Mouse (Mus musculus): ENCODE measurements at regions not wholly inside any gene's neighbourhood (a gene's known extent, or its start where the extent isn't known, plus 50 kb on each side); places are given as distances from the start of the nearest gene placed in this dataset.

- no peak for DNase-seq (ENCODE audit: low spot score)
- WGBS: 50% methylated on average over 9 of the region's 9 CpGs
- no peak overlapping the region for H3K4me3 ChIP-seq
- H3K27me3 ChIP-seq (ENCODE audit: low read depth, poor library complexity, severe bottlenecking): peaks cover 10% of the 10 kb centered on the region
- H3K4me1 ChIP-seq: no peaks in the 10 kb centered on the region
- no peaks in the 10 kb centered on the region for H3K36me3 ChIP-seq
- no peaks in the 10 kb centered on the region for H3K9me3 ChIP-seq (replicated peaks)
- no peak overlapping the region for H3K27ac ChIP-seq
Observed at GRCm38 (mm10) chr10:119024425-119024824, 154.4 kb upstream of the Dyrk2 start.

GRCm38 (mm10) chr10:119019082-119019481 is 149.1 kb upstream of the Dyrk2 start:
- Histone ChIP-seq H3K27ac (no peak overlapping the region), H3K36me3 (no peaks in the 10 kb centered on the region), H3K9me3 (replicated peaks) (no peaks in the 10 kb centered on the region), H3K27me3 (ENCODE audit: low read depth, poor library complexity, severe bottlenecking) (no peaks in the 10 kb centered on the region), H3K4me1 (no peaks in the 10 kb centered on the region), H3K4me3 (no peak overlapping the region)
- no peak for DNase-seq (ENCODE audit: low spot score)
- WGBS: 94% methylated on average over 10 of the region's 10 CpGs

DNA sequence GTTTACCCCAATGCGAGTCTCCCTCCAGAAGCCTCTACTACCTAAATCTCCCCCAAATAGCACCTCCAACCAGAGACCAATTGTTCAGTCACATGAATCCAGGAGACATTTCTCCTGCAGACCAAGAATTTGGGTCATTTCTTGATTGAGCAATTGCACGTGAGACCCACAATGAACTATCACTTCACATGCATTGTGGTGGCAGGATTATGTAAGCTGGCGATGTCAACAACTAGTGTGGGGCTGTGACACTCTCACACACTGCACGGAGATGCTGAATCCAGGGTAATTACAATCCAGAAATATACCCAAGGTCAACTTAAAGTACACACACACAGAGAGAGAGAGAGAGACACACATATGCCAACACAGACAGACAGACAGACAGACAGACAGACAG is 148.5 kb upstream of the Dyrk2 start:
- H3K9me3 ChIP-seq (replicated peaks): no peaks in the 10 kb centered on the region
- no peaks in the 10 kb centered on the region for H3K36me3 ChIP-seq
- no peaks in the 10 kb centered on the region for H3K4me1 ChIP-seq
- 92% methylated on average over 4 of the region's 4 CpGs for WGBS
- H3K27ac ChIP-seq: no peak overlapping the region
- H3K27me3 ChIP-seq (ENCODE audit: low read depth, poor library complexity, severe bottlenecking): no peaks in the 10 kb centered on the region
- DNase-seq (ENCODE audit: low spot score): no peak
- H3K4me3 ChIP-seq: no peak overlapping the region

DNA sequence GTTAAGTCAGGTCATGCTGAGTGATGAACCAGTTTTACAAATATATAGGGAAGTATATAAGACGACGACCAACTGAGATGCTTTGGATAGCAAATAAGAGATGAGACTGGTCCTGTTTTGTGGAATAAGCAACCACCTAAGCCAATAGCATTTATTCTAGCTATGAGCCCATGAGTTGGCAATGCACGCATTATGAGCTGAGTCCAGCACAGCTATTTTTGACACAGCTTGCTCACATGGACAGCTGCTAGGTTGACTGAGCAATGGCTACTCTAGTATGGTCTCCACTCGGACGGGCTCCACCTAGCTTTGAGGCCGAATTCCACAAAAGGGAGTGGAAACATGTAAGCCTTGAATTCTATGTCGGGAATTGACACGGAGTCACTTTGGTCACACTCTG is 146.1 kb upstream of the Dyrk2 start:
- no peaks in the 10 kb centered on the region for H3K9me3 ChIP-seq (replicated peaks)
- H3K27ac ChIP-seq: no peak overlapping the region
- no peaks in the 10 kb centered on the region for H3K4me1 ChIP-seq
- no peak overlapping the region for H3K4me3 ChIP-seq
- no peak for DNase-seq (ENCODE audit: low spot score)
- 93% methylated on average over 8 of the region's 8 CpGs for WGBS
- H3K27me3 ChIP-seq (ENCODE audit: low read depth, poor library complexity, severe bottlenecking): no peaks in the 10 kb centered on the region
- H3K36me3 ChIP-seq: no peaks in the 10 kb centered on the region

DNA sequence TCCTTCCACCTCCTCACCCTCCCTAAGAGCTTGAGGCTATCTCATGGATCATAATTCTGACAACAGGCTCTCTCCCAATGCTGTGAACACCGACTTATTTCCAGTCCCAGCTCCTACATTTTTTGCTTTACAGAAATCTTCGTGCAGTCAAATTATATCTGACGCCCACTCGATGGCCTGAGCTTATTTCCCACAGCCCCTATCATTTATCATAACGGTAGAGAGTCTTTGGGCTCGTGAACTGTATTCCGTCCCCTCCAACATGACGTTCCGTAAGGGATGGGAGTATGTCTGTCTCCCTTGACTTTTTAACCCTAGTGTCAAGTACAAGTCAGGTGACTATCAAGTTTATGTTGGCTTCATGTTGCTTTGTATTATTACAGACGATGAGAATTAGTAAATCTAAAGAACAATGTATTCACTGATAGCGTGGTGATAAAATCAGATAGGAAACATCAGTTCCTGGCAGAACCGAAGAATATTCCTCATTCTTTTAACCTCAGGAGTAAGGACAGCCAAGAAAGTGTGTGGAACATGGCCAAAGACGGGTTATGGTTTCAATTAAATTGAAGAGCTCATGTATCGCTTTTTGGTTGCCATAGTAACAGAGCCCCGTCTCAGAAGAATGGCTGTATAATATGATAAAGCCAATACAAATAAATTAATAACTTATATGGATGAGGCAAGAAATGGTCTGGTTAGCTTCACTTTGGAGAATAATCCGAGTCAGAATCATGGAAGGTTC is 145.5 kb upstream of the Dyrk2 start:
- H3K4me3 ChIP-seq: no peak overlapping the region
- no peaks in the 10 kb centered on the region for H3K27me3 ChIP-seq (ENCODE audit: low read depth, poor library complexity, severe bottlenecking)
- H3K27ac ChIP-seq: no peak overlapping the region
- H3K36me3 ChIP-seq: no peaks in the 10 kb centered on the region
- DNase-seq (ENCODE audit: low spot score): no peak
- no peaks in the 10 kb centered on the region; the same call in 1 of the 2 replicates for H3K4me1 ChIP-seq
- 86% methylated on average over 16 of the region's 16 CpGs for WGBS
- no peaks in the 10 kb centered on the region for H3K9me3 ChIP-seq (replicated peaks)

GRCm38 (mm10) chr10:119014731-119015130 is 144.7 kb upstream of the Dyrk2 start:
- no peaks in the 10 kb centered on the region for H3K9me3 ChIP-seq (replicated peaks)
- H3K36me3 ChIP-seq: no peaks in the 10 kb centered on the region
- H3K27me3 ChIP-seq (ENCODE audit: low read depth, poor library complexity, severe bottlenecking): no peaks in the 10 kb centered on the region
- H3K4me3 ChIP-seq: no peak overlapping the region
- DNase-seq (ENCODE audit: low spot score): no peak
- no peaks in the 10 kb centered on the region; the same call in 1 of the 2 replicates for H3K4me1 ChIP-seq
- H3K27ac ChIP-seq: no peak overlapping the region
- 89% methylated on average over 4 of the region's 4 CpGs for WGBS

GRCm38 (mm10) chr10:119013758-119014157 is 143.7 kb upstream of the Dyrk2 start:
- H3K9me3 ChIP-seq (replicated peaks): no peaks in the 10 kb centered on the region
- no peak for DNase-seq (ENCODE audit: low spot score)
- WGBS: 86% methylated on average over 4 of the region's 4 CpGs

DNA sequence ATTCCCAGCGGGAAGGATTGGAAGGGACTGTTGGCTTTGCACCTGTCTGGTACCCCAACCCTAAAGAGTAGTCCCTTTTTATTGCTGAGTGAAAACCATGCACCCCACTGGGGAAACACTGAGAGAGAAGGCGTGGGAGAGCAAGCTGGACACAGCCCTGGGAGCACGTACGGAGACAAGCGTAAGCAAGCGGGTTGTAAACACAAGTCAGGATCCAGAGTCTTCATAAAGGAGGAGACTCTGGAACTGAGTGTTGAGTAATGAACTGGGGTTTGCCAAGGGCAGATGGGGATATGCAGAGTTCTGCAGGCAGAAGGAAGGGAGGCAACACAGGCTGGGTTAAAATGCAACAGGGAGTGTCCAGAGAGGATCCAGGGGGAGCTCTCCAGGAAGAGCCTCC is 141.5 kb upstream of the Dyrk2 start:
- no peaks in the 10 kb centered on the region for H3K27me3 ChIP-seq (ENCODE audit: low read depth, poor library complexity, severe bottlenecking)
- H3K27ac ChIP-seq: no peak overlapping the region
- H3K4me3 ChIP-seq: no peak overlapping the region
- DNase-seq (ENCODE audit: low spot score): no peak
- H3K4me1 ChIP-seq: peaks cover 3% of the 10 kb centered on the region; the same call in 1 of the 2 replicates
- H3K9me3 ChIP-seq (replicated peaks): no peaks in the 10 kb centered on the region
- no peaks in the 10 kb centered on the region for H3K36me3 ChIP-seq
- WGBS: 85% methylated on average over 6 of the region's 6 CpGs

More at GRCm38 (mm10) chr10:119013758-119014157, 143.7 kb upstream of the Dyrk2 start:
- H3K36me3 ChIP-seq: no peaks in the 10 kb centered on the region
- peaks cover 3% of the 10 kb centered on the region; the same call in 1 of the 2 replicates for H3K4me1 ChIP-seq
- no peak overlapping the region for H3K4me3 ChIP-seq
- no peak overlapping the region for H3K27ac ChIP-seq
- no peaks in the 10 kb centered on the region for H3K27me3 ChIP-seq (ENCODE audit: low read depth, poor library complexity, severe bottlenecking)

DNA sequence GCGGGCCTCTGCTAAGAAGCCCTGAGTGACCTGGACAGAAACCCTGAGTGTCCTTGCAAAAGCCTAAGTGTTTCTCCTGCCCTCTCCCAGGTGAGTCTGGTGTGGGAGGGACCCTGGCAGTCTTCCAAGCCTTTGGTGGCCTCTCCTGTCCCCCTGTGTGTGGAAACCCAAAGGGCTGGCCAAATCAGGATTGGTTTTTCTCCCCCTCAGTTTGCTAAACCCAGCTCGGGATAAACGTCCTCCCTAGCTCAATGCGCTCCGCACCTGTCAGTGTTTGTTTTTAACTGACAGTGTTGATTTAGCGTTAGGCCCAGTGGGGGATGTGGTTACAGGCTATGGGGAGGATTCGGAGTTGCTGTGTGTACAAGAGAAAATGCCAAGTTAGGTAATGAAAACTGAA is 140.9 kb upstream of the Dyrk2 start:
- no peaks in the 10 kb centered on the region for H3K36me3 ChIP-seq
- H3K4me3 ChIP-seq: no peak overlapping the region
- H3K4me1 ChIP-seq: peaks cover 3% of the 10 kb centered on the region; the same call in 1 of the 2 replicates
- no peak overlapping the region for H3K27ac ChIP-seq
- WGBS: 45% methylated on average over 7 of the region's 7 CpGs
- H3K27me3 ChIP-seq (ENCODE audit: low read depth, poor library complexity, severe bottlenecking): no peaks in the 10 kb centered on the region
- DNase-seq (ENCODE audit: low spot score): no peak
- H3K9me3 ChIP-seq (replicated peaks): no peaks in the 10 kb centered on the region

- H3K27ac ChIP-seq: no peak overlapping the region
- no peaks in the 10 kb centered on the region for H3K9me3 ChIP-seq (replicated peaks)
- WGBS: 89% methylated on average over 19 of the region's 19 CpGs
- no peak overlapping the region for H3K4me3 ChIP-seq
- H3K4me1 ChIP-seq: peaks cover 3% of the 10 kb centered on the region; the same call in 1 of the 2 replicates
- DNase-seq (ENCODE audit: low spot score): no peak
- no peaks in the 10 kb centered on the region for H3K36me3 ChIP-seq
- H3K27me3 ChIP-seq (ENCODE audit: low read depth, poor library complexity, severe bottlenecking): no peaks in the 10 kb centered on the region
Observed at GRCm38 (mm10) chr10:119006866-119007575, 137.0 kb upstream of the Dyrk2 start.

- H3K27me3 ChIP-seq (ENCODE audit: low read depth, poor library complexity, severe bottlenecking): no peaks in the 10 kb centered on the region
- H3K4me1 ChIP-seq: 0 out of 2 replicates have a peak, but pooled peaks cover 3% of the 10 kb centered on the region
- DNase-seq (ENCODE audit: low spot score): no peak
- H3K9me3 ChIP-seq (replicated peaks): no peaks in the 10 kb centered on the region
- H3K4me3 ChIP-seq: no peak overlapping the region
- no peak overlapping the region for H3K27ac ChIP-seq
- WGBS: 89% methylated on average over 8 of the region's 8 CpGs
- H3K36me3 ChIP-seq: no peaks in the 10 kb centered on the region
Observed at GRCm38 (mm10) chr10:119005491-119005890, 135.5 kb upstream of the Dyrk2 start.

DNA sequence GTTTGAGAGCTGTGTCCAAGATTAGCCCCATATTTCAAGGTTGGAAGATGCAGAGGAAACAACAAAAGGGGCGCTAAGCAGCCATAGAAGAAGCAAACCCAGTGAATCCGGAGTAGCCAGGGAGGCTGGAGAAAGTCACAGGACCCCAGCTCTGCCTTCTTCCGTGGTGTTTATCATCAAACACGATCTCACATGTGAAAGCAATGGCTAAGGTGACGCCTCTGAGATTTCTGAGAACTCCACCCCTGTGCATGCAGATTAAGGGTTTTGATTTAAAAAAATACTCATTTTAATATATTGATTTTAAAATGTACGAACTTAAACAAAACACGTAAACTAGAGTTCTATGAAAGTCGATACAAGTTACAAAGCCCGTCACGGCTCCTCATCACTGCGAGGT is 134.4 kb upstream of the Dyrk2 start:
- Histone ChIP-seq H3K9me3 (replicated peaks) (no peaks in the 10 kb centered on the region), H3K27me3 (ENCODE audit: low read depth, poor library complexity, severe bottlenecking) (no peaks in the 10 kb centered on the region), H3K4me1 (0 out of 2 replicates have a peak, but pooled peaks cover 3% of the 10 kb centered on the region), H3K27ac (no peak overlapping the region), H3K36me3 (no peaks in the 10 kb centered on the region), H3K4me3 (no peak overlapping the region)
- 90% methylated on average over 11 of the region's 11 CpGs for WGBS
- DNase-seq (ENCODE audit: low spot score): no peak

GRCm38 (mm10) chr10:119003839-119004238 is 133.8 kb upstream of the Dyrk2 start:
- H3K4me1 ChIP-seq: no peaks in the 10 kb centered on the region
- no peaks in the 10 kb centered on the region for H3K27me3 ChIP-seq (ENCODE audit: low read depth, poor library complexity, severe bottlenecking)
- H3K9me3 ChIP-seq (replicated peaks): no peaks in the 10 kb centered on the region
- WGBS: 80% methylated on average over 5 of the region's 5 CpGs
- DNase-seq (ENCODE audit: low spot score): no peak
- no peak overlapping the region for H3K27ac ChIP-seq
- H3K36me3 ChIP-seq: no peaks in the 10 kb centered on the region
- no peak overlapping the region for H3K4me3 ChIP-seq

Data from limb, embryonic 10.5 days (tissue).